Mouse (Mus musculus) ovary, postnatal 14 days (tissue): ENCODE results near the gene Robo2.

ENCODE experiments used
- DNase-seq: peaks from one replicate; pipeline ENCODE4 v3.0.0; 2022; ENCODE audit warnings: low spot score

The Robo2 gene

GRCm38 (mm10) chr16:74321666-74322371 lies 89.8 kb downstream of the Robo2 start:
- no peak for DNase-seq

GRCm38 (mm10) chr16:74316150-74316549 lies 95.5 kb downstream of the Robo2 start:
- no peak for DNase-seq

- no peak for DNase-seq
These were observed 98.4 kb downstream of the Robo2 start for GRCm38 (mm10) chr16:74313222-74313621.

- no peak for DNase-seq
These were observed 104.1 kb downstream of the Robo2 start for GRCm38 (mm10) chr16:74307543-74307887.

GRCm38 (mm10) chr16:74306876-74307542 lies 104.6 kb downstream of the Robo2 start:
- DNase-seq, result no peak

- DNase-seq, result no peak
These were observed 123.7 kb downstream of the Robo2 start for GRCm38 (mm10) chr16:74287878-74288277.

- no peak for DNase-seq
These were observed 129.1 kb downstream of the Robo2 start for GRCm38 (mm10) chr16:74282549-74282948.

GRCm38 (mm10) chr16:74276855-74277573 lies 134.6 kb downstream of the Robo2 start:
- no peak for DNase-seq

- DNase-seq, result no peak
These were observed 137.0 kb downstream of the Robo2 start for GRCm38 (mm10) chr16:74274596-74274995.

- DNase-seq, result no peak
These were observed 138.6 kb downstream of the Robo2 start for GRCm38 (mm10) chr16:74272993-74273392.

- DNase-seq, result no peak
These were observed 153.4 kb downstream of the Robo2 start for GRCm38 (mm10) chr16:74258241-74258640.

- no peak for DNase-seq
These were observed 167.2 kb downstream of the Robo2 start for GRCm38 (mm10) chr16:74244452-74244851.

- DNase-seq, result no peak
These were observed 170.1 kb downstream of the Robo2 start for GRCm38 (mm10) chr16:74241534-74241933.

- no peak for DNase-seq
These were observed 174.2 kb downstream of the Robo2 start for GRCm38 (mm10) chr16:74237411-74237930.

- no peak for DNase-seq
These were observed 177.1 kb downstream of the Robo2 start for GRCm38 (mm10) chr16:74234393-74235059.

- DNase-seq, result no peak
These were observed 178.0 kb downstream of the Robo2 start for GRCm38 (mm10) chr16:74233596-74233995.

GRCm38 (mm10) chr16:74227285-74227684 lies 184.3 kb downstream of the Robo2 start:
- DNase-seq, result no peak

GRCm38 (mm10) chr16:74225423-74226272 lies 186.0 kb downstream of the Robo2 start:
- DNase-seq, result no peak

- DNase-seq, result no peak
These were observed 189.1 kb downstream of the Robo2 start for GRCm38 (mm10) chr16:74222501-74222900.

GRCm38 (mm10) chr16:74216879-74217415 lies 194.7 kb downstream of the Robo2 start:
- no peak for DNase-seq

- DNase-seq, result no peak
These were observed 195.8 kb downstream of the Robo2 start for GRCm38 (mm10) chr16:74215791-74216190.
